Comparison of ENCODE assay signal across 26 mouse cellular contexts in genomic region chr6:139901801-139902200, GRCm38 (mm10).
DNase-seq lines count a peak whose midpoint lies in the region; TF ChIP-seq lines count a peak whose summit lies in the region.
"Had no signal": no experiment of that assay in that cellular context is flagged by ENCODE, and none has a peak within 500 bp of the region (broad histone marks: within the 10 kb centered on the region; RNA-seq: fewer than 3 reads in every experiment).

No protein-coding gene starts in this region.

- no peaks in the 10 kb centered on the region for H3K27me3 ChIP-seq in heart, adult 2 months (ENCODE audit: control insufficient read depth, insufficient read depth, low read length)
- no peaks in the 10 kb centered on the region for H3K27me3 ChIP-seq in liver, adult 2 months (ENCODE audit: control insufficient read depth, insufficient read depth, low read length)
- H3K27me3 ChIP-seq: embryonic facial prominence, embryonic 13.5 days; forebrain, embryonic 15.5 days; heart, embryonic 13.5 days; hindbrain, embryonic 13.5 days; limb, embryonic 12.5 days; liver, embryonic 13.5 days; midbrain, embryonic 13.5 days; neural tube, embryonic 13.5 days had no signal

- H3K4me1 ChIP-seq in heart, adult 2 months (ENCODE audit: control insufficient read depth, insufficient read depth, low read length) = no peaks in the 10 kb centered on the region
- peaks cover 10% of the 10 kb centered on the region for H3K4me1 ChIP-seq in liver, adult 2 months (ENCODE audit: control insufficient read depth, insufficient read depth, low read length)
- H3K4me1 ChIP-seq: embryonic facial prominence, embryonic 13.5 days; forebrain, embryonic 10.5 days; forebrain, embryonic 15.5 days; heart, embryonic 13.5 days; hindbrain, embryonic 13.5 days; limb, embryonic 12.5 days; liver, embryonic 13.5 days; midbrain, embryonic 13.5 days; neural tube, embryonic 13.5 days had no signal

- intact Hi-C loops in heart, adult 2 months (cut with DNase I) = no loop called here
- intact Hi-C loops in left cerebral cortex, postnatal 25 days (cut with DNase I) = no loop called here

- no peak for TF ChIP-seq CTCF in heart, adult 2 months (IDR thresholded peaks at IDR 0.05)
- no peak for TF ChIP-seq CTCF in liver, adult 2 months (IDR thresholded peaks at IDR 0.05; ENCODE audit: low read depth, low read length)

- H3K36me3 ChIP-seq in heart, adult 2 months (ENCODE audit: control insufficient read depth, insufficient read depth, low read length) = no peaks in the 10 kb centered on the region
- peaks cover 2% of the 10 kb centered on the region; the same call in 1 of the 2 replicates for H3K36me3 ChIP-seq in liver, adult 2 months (ENCODE audit: control insufficient read depth, insufficient read depth, low read length)
- H3K36me3 ChIP-seq: embryonic facial prominence, embryonic 13.5 days; forebrain, embryonic 10.5 days; forebrain, embryonic 15.5 days; heart, embryonic 13.5 days; hindbrain, embryonic 13.5 days; limb, embryonic 12.5 days; liver, embryonic 13.5 days; midbrain, embryonic 13.5 days; neural tube, embryonic 13.5 days had no signal

- no peak for DNase-seq in heart, adult 2 months
- DNase-seq in heart, adult 8-10 months (ENCODE audit: low spot score) = no peak
- DNase-seq in kidney, adult 11 months = peak; percentile 15
- no peak for DNase-seq in kidney, postnatal 4 days
- peak; percentile 55 for DNase-seq in liver, adult 2 months (ENCODE audit: extremely low read depth, low read depth, low spot score)
- no peak for DNase-seq in liver
- no peak for DNase-seq in left cerebral cortex, postnatal 25 days (ENCODE audit: low spot score in 2 of 2)
- DNase-seq: adrenal gland, postnatal 25 days; cerebellum, adult 18-20 months; cerebellum, postnatal 10 days; gastrocnemius, postnatal 25 days; layer of hippocampus, adult 9-11 months; liver, embryonic 13.5 days; lung, adult 2 months; lung, postnatal 10 days; thymus, adult 2 months; thymus, postnatal 36 days had no signal

- H3K4me3 ChIP-seq in heart, adult 2 months = no peak overlapping the region
- no peak overlapping the region for H3K4me3 ChIP-seq in liver, adult 2 months (ENCODE audit: insufficient read depth, low read depth, low read length)
- H3K4me3 ChIP-seq: embryonic facial prominence, embryonic 13.5 days; forebrain, embryonic 10.5 days; forebrain, embryonic 15.5 days; heart, embryonic 13.5 days; hindbrain, embryonic 13.5 days; limb, embryonic 12.5 days; liver, embryonic 13.5 days; midbrain, embryonic 13.5 days; neural tube, embryonic 13.5 days had no signal

- H3K9ac ChIP-seq in heart, adult 2 months (ENCODE audit: low read depth, low read length) = no peak overlapping the region
- H3K9ac ChIP-seq in liver, adult 2 months (ENCODE audit: low read depth, low read length) = no peak overlapping the region
- H3K9ac ChIP-seq: embryonic facial prominence, embryonic 13.5 days; forebrain, embryonic 15.5 days; heart, embryonic 13.5 days; hindbrain, embryonic 13.5 days; limb, embryonic 12.5 days; liver, embryonic 13.5 days; midbrain, embryonic 13.5 days; neural tube, embryonic 13.5 days had no signal

- H3K27ac ChIP-seq in heart, adult 2 months = peak overlapping the region; percentile 52
- H3K27ac ChIP-seq in liver, adult 2 months (replicated peaks; ENCODE audit: insufficient read depth, low read depth, low read length) = peak overlapping the region; percentile 2; the same call in 1 of the 2 replicates
- H3K27ac ChIP-seq: embryonic facial prominence, embryonic 13.5 days; forebrain, embryonic 10.5 days; forebrain, embryonic 15.5 days; heart, embryonic 13.5 days; hindbrain, embryonic 13.5 days; limb, embryonic 12.5 days; liver, embryonic 13.5 days; macrophage; midbrain, embryonic 13.5 days; neural tube, embryonic 13.5 days had no signal

- TF ChIP-seq POLR2A in heart, adult 2 months (IDR thresholded peaks at IDR 0.05; ENCODE audit: insufficient read depth, low read depth, low read length) = no peak
- TF ChIP-seq POLR2A in liver, adult 2 months (IDR thresholded peaks at IDR 0.05; ENCODE audit: extremely low read depth, insufficient read depth, low read length) = no peak

- H3K79me2 ChIP-seq in heart, adult 2 months (replicated peaks; ENCODE audit: control insufficient read depth, insufficient read depth, low read length) = no peaks in the 10 kb centered on the region
- no peaks in the 10 kb centered on the region for H3K79me2 ChIP-seq in liver, adult 2 months (ENCODE audit: control insufficient read depth, insufficient read depth, low read length)

- 37% methylated on average over 4 of the region's 4 CpGs for WGBS in heart, adult 2 months
- WGBS in liver, adult 2 months = 50% methylated on average over 4 of the region's 4 CpGs

- no peak for TF ChIP-seq EP300 in heart, adult 2 months (IDR thresholded peaks at IDR 0.05; ENCODE audit: insufficient read depth, low read depth, low read length)

Comparison
In these comparisons a context has a peak if more than half of its experiments do, and no peak if none do; other contexts are left out.
1. DNase-seq: peak in kidney, adult 11 months (single experiment) and liver, adult 2 months (single experiment); none in heart, adult 2 months (0 of 2), heart, adult 8-10 months (single experiment), kidney, postnatal 4 days (0 of 2), liver (single experiment) and left cerebral cortex, postnatal 25 days (0 of 2).